Mouse (Mus musculus) midbrain, embryonic 10.5 days (tissue): ENCODE data around the gene Snrpb2. TPM values are rescaled to one million over a fixed set of nuclear protein-coding genes. Genes with fewer than 3 reads are reported as not detected.

Experiments
- DNase-seq: peaks from one replicate; pipeline ENCODE4 v3.0.0-alpha.2; 2017; ENCODE audit warnings: low spot score
- H3K27ac ChIP-seq: fragments of 300-500 bp; sonication (generic); replicated peaks from 2 replicates; pipeline ENCODE4 v1.5.1; 2016; ENCODE audit warnings: mild to moderate bottlenecking
- H3K27me3 ChIP-seq: fragments of 300-500 bp; sonication (generic); 2 replicates; pipeline ENCODE4 v1.6.1; 2016; ENCODE audit warnings: low read depth, mild to moderate bottlenecking; ENCODE audit not compliant: poor library complexity, severe bottlenecking
- H3K36me3 ChIP-seq: fragments of 300-500 bp; sonication (generic); 2 replicates; pipeline ENCODE4 v1.6.1; 2016; ENCODE audit warnings: mild to moderate bottlenecking, moderate library complexity
- H3K4me1 ChIP-seq: fragments of 300-500 bp; sonication (generic); 2 replicates; pipeline ENCODE4 v1.6.1; 2016
- H3K4me3 ChIP-seq: fragments of 300-500 bp; sonication (generic); 2 replicates; pipeline ENCODE4 v1.5.1; 2016; ENCODE audit warnings: mild to moderate bottlenecking, moderate library complexity
- H3K9me3 ChIP-seq: fragments of 300-500 bp; sonication (generic); replicated peaks from 2 replicates; pipeline ENCODE4 v1.6.1; 2016; ENCODE audit warnings: mild to moderate bottlenecking
- WGBS: fragments of 180-500 bp; shearing (Covaris S2); methylation state at CpG from one replicate; pipeline ENCODE4 v1.1.7; 2016; 5-methylcytosine and 5-hydroxymethylcytosine counted together
- polyA plus RNA-seq: library from polyadenylated mRNA; unstranded; fragments of >200 nt; fragmentation: Nextera tagmentation; extraction: Ambion mirVana; gene quantifications from 2 replicates; pipeline ENCODE4 v1.2.1, GENCODE M21; 2016

Gene Snrpb2
- polyA plus RNA-seq, 1 experiment from 2014 or later = 105 TPM

GRCm38 (mm10) chr2:143041596-143041995 is 21.2 kb upstream of the Snrpb2 start:
- WGBS = 84% methylated on average over 1 of the region's 1 CpGs
- Histone ChIP-seq H3K27ac (no peak overlapping the region), H3K27me3 (no peaks in the 10 kb centered on the region), H3K4me1 (no peaks in the 10 kb centered on the region), H3K9me3 (no peaks in the 10 kb centered on the region), H3K36me3 (no peaks in the 10 kb centered on the region), H3K4me3 (no peak overlapping the region)
- no peak for DNase-seq

- no peaks in the 10 kb centered on the region for H3K9me3 ChIP-seq
- H3K4me3 ChIP-seq = no peak overlapping the region
- no peak overlapping the region for H3K27ac ChIP-seq
- no peaks in the 10 kb centered on the region for H3K36me3 ChIP-seq
- H3K27me3 ChIP-seq = no peaks in the 10 kb centered on the region
- no peak for DNase-seq
- H3K4me1 ChIP-seq = no peaks in the 10 kb centered on the region
These were observed 7.6 kb upstream of the Snrpb2 start for GRCm38 (mm10) chr2:143055251-143055650.

- Histone ChIP-seq H3K36me3 (no peaks in the 10 kb centered on the region), H3K4me1 (no peaks in the 10 kb centered on the region), H3K27ac (no peak overlapping the region), H3K9me3 (no peaks in the 10 kb centered on the region), H3K27me3 (0 out of 2 replicates have a peak, but pooled peaks cover 4% of the 10 kb centered on the region), H3K4me3 (no peak overlapping the region)
- WGBS = 75% methylated on average over 5 of the region's 5 CpGs
- DNase-seq = no peak
These were observed 6.1 kb upstream of the Snrpb2 start for GRCm38 (mm10) chr2:143056736-143057135.

DNA sequence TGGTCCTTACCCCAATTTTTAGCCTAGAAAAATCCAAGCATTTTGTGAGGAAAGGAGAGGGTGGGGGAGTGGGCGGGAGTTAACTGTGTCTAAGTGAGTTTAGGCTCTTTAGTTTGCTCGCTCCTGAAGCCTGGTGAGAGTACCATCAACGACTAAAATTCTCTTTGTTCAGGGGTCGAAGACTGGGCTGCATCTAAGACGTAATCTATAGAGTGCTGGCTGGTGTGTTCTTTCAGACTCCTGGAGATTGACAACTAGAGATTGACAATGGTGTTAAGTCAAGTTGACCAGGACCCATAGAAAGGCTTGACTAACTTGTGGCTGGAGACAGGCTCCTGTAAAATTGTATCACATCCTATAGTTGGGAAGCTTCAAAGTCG is 417 bp upstream of the Snrpb2 start:
- Histone ChIP-seq H3K4me1 (peaks cover 14% of the 10 kb centered on the region), H3K27me3 (0 out of 2 replicates have a peak, but pooled peaks cover 4% of the 10 kb centered on the region), H3K27ac (peak overlapping the region; percentile 89), H3K9me3 (no peaks in the 10 kb centered on the region), H3K4me3 (peak overlapping the region; percentile 95), H3K36me3 (peaks cover 30% of the 10 kb centered on the region)
- 43% methylated on average over 6 of the region's 6 CpGs for WGBS
- DNase-seq = no peak

- peaks cover 14% of the 10 kb centered on the region for H3K4me1 ChIP-seq
- H3K27ac ChIP-seq = no peak overlapping the region
- H3K36me3 ChIP-seq = peaks cover 64% of the 10 kb centered on the region
- no peak for DNase-seq
- no peak overlapping the region for H3K4me3 ChIP-seq
- H3K9me3 ChIP-seq = no peaks in the 10 kb centered on the region
- 97% methylated on average over 3 of the region's 3 CpGs for WGBS
- H3K27me3 ChIP-seq = 0 out of 2 replicates have a peak, but pooled peaks cover 4% of the 10 kb centered on the region
These were observed 3.1 kb downstream of the Snrpb2 start for GRCm38 (mm10) chr2:143065914-143066313.

DNA sequence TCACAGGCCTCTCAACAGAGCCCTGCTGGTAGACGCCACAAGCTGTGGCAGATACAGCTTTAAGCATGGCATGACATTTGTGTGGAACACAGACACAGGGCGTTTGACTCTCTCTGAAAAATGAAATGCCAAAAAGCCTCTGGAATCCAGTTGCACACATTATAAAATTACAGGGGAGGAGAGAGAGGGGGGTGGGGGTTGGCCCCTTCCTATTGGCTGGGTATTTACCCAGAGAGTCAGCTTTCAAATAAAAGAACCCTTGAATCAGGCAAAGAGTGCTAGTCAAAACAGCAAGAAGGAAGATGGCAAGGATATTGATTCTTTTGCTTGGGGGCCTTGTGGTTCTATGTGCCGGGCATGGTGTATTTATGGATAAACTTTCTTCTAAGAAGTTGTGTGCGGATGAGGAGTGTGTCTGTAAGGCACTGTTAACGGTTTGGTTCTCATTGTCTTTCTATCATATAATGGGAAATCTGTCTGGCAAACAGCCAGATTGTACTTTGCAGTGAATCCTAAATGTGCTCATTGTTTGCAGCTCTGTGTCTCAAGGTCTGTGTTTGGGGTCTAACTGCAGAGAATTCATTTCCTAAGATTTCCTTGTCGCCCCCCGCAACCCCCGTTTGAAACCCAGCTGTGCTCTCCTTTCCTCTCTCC is 15.5 kb downstream of the Snrpb2 start, which contains the start of gene Otor:
TSS of gene Otor (plus strand) at position 276 of the 654 bp plus-strand sequence.
- H3K27ac ChIP-seq = peak within 1 kb of the TSS; percentile 17; the same call in 1 of the 2 replicates
- peaks cover 11% of the 10 kb centered on the region for H3K4me1 ChIP-seq
- no peak within 1 kb of the TSS for H3K4me3 ChIP-seq
- DNase-seq = no peak
- no peaks in the 10 kb centered on the region for H3K27me3 ChIP-seq
- no peaks in the 10 kb centered on the region for H3K36me3 ChIP-seq
- 81% methylated on average over 8 of the region's 8 CpGs for WGBS
- H3K9me3 ChIP-seq = no peaks in the 10 kb centered on the region

- H3K4me1 ChIP-seq = peaks cover 19% of the 10 kb centered on the region
- 80% methylated on average over 3 of the region's 3 CpGs for WGBS
- DNase-seq = no peak
These were observed 18.9 kb downstream of the Snrpb2 start for GRCm38 (mm10) chr2:143081693-143082092.

GRCm38 (mm10) chr2:143084852-143085397 is 22.1 kb downstream of the Snrpb2 start:
- WGBS = 72% methylated on average over 2 of the region's 2 CpGs

More at GRCm38 (mm10) chr2:143081693-143082092, 18.9 kb downstream of the Snrpb2 start:
- no peaks in the 10 kb centered on the region for H3K9me3 ChIP-seq
- no peak overlapping the region for H3K27ac ChIP-seq
- no peaks in the 10 kb centered on the region for H3K27me3 ChIP-seq
- H3K4me3 ChIP-seq = no peak overlapping the region
- no peaks in the 10 kb centered on the region for H3K36me3 ChIP-seq

GRCm38 (mm10) chr2:143089866-143090265 is 27.0 kb downstream of the Snrpb2 start:
- Histone ChIP-seq H3K4me1 (peaks cover 6% of the 10 kb centered on the region), H3K36me3 (no peaks in the 10 kb centered on the region), H3K27me3 (no peaks in the 10 kb centered on the region), H3K4me3 (no peak overlapping the region), H3K27ac (no peak overlapping the region), H3K9me3 (no peaks in the 10 kb centered on the region)
- DNase-seq = no peak
- WGBS = 87% methylated on average over 8 of the region's 8 CpGs

More at GRCm38 (mm10) chr2:143084852-143085397, 22.1 kb downstream of the Snrpb2 start:
- DNase-seq = no peak
- no peaks in the 10 kb centered on the region for H3K27me3 ChIP-seq
- H3K4me1 ChIP-seq = peaks cover 8% of the 10 kb centered on the region
- no peak overlapping the region for H3K4me3 ChIP-seq
- no peaks in the 10 kb centered on the region for H3K9me3 ChIP-seq
- H3K36me3 ChIP-seq = no peaks in the 10 kb centered on the region
- H3K27ac ChIP-seq = no peak overlapping the region

DNA sequence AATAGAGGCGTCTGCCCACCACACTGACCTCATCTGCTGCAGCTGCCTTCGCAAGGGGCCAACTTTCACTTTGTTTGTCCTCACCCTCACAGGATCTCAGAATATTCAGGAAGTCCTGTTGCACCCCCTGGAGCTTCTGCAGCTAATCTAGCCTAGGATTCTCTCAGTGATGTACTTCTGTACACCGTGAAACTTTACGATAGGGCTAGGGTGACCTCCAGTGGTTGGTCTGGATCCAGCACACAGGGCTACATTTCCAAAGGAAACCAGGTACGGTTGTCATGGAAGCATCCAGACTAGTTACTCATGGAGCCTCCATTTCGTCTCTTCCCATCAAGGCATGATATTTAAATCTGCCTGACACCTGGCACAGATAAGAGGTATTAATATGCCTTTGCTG is 30.9 kb downstream of the Snrpb2 start:
- DNase-seq = peak; percentile 53
- WGBS = 40% methylated on average over 6 of the region's 6 CpGs
- Histone ChIP-seq H3K36me3 (no peaks in the 10 kb centered on the region), H3K4me1 (0 out of 2 replicates have a peak, but pooled peaks cover 3% of the 10 kb centered on the region), H3K4me3 (no peak overlapping the region), H3K27me3 (no peaks in the 10 kb centered on the region), H3K27ac (no peak overlapping the region), H3K9me3 (no peaks in the 10 kb centered on the region)

DNA sequence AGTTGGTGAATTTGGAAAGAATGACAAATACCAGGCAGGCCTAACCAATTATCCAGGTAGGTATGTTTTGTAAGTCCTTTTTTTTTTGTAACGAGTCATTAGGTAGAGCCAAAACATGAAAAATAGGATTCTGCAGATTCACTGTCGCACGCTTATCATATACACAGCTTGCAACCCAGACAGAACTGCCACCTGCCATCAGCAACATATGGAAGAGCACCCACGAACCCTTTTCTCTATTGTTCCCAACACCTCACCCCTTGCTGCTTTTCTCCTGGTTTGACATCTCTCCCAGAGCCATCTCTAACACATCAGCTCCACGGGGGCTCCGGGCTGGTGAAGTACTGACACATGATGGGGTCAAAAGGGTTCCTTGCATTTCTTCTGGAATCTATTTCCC is 31.9 kb downstream of the Snrpb2 start:
- Histone ChIP-seq H3K27ac (no peak overlapping the region), H3K36me3 (no peaks in the 10 kb centered on the region), H3K4me1 (0 out of 2 replicates have a peak, but pooled peaks cover 3% of the 10 kb centered on the region), H3K27me3 (no peaks in the 10 kb centered on the region), H3K4me3 (no peak overlapping the region), H3K9me3 (no peaks in the 10 kb centered on the region)
- 78% methylated on average over 6 of the region's 6 CpGs for WGBS
- DNase-seq = no peak

- Histone ChIP-seq H3K4me3 (no peak overlapping the region), H3K9me3 (no peaks in the 10 kb centered on the region), H3K4me1 (0 out of 2 replicates have a peak, but pooled peaks cover 3% of the 10 kb centered on the region), H3K36me3 (no peaks in the 10 kb centered on the region), H3K27me3 (no peaks in the 10 kb centered on the region), H3K27ac (no peak overlapping the region)
- WGBS = 78% methylated on average over 1 of the region's 1 CpGs
- DNase-seq = no peak
These were observed 34.3 kb downstream of the Snrpb2 start for GRCm38 (mm10) chr2:143097170-143097569.

DNA sequence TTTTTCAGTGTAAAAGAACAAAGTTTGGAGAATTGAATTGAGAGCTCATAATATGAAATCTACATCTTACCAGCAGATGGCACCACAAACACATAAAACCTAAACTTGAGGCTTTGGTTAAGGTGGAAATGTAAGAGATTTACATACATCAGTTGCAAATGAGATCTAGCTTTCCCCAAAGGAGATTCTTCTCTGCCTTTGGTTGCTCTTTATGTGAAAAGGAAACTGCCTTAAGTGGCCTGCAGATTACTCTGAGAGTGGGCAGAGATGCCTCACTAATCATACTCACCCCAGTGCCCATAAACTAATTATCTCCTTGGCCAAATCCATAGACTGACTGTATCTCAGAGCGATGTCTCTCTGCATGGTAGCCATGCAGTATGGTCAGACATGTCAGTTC is 51.0 kb downstream of the Snrpb2 start:
- 88% methylated on average over 1 of the region's 1 CpGs for WGBS
- Histone ChIP-seq H3K9me3 (no peaks in the 10 kb centered on the region), H3K4me1 (no peaks in the 10 kb centered on the region), H3K36me3 (no peaks in the 10 kb centered on the region), H3K27ac (no peak overlapping the region), H3K27me3 (no peaks in the 10 kb centered on the region), H3K4me3 (no peak overlapping the region)
- DNase-seq = no peak
